Mouse (Mus musculus): ENCODE measurements at regions not wholly inside any gene's neighbourhood (a gene's known extent, or its start where the extent isn't known, plus 50 kb on each side); places are given as distances from the start of the nearest gene placed in this dataset.

DNA sequence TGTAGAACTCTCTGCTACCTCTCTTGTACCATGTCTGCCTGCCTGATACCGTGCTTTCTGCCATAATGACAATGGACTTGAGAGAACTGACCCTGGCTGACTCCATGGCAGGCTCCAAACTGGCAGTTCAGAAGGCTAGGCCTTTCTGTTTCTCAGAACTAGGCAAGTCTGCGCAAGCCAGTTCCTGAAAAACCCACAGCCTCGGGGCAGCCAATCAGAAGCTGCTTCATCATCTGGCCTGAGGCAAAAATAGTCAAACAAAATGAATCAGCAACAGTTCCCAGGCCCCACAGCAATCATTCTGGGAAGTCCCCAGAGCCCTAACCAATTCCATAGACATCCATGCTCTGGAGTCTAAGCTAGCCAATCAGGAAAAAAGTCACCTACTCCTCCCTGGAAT lies 284.5 kb downstream of the Olfr1505 start:
- no peak for DNase-seq (ENCODE audit: low read depth)

- no peak for DNase-seq (ENCODE audit: low read depth)
Observed at GRCm38 (mm10) chr19:14220507-14220909, 307.2 kb downstream of the Olfr1505 start.

DNA sequence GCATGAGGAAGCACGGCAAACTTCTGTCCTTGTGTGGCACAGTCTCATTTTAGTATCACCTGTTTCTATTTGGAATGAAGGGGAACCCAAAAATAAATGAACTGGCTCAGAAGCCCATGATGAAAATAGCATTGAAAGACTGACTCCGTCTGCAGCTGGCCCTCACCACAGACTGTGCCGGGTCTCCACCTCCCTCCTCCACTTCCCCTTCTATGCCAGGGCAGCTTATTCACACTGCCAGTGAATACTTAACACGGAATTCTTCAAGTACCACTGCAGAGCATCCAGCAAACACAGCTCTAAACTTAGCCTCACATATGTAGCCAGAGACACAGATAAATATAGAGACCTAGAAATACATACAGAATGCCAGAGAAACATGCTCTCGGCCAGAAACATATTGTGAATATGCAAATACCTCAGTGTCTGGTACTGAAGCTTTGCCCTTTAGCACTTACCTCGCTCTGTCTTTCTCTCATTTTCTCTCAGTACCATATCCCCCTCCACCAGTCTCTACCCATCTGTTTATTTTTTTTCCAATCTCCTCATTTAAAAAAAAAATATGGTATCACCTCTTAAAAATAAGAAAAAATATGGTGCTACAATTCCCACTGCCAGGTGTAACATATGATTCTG lies 311.8 kb downstream of the Olfr1505 start:
- no peak for DNase-seq (ENCODE audit: low read depth)

- no peak for DNase-seq (ENCODE audit: low read depth)
Observed at GRCm38 (mm10) chr19:14225787-14226186, 312.5 kb downstream of the Olfr1505 start.

DNA sequence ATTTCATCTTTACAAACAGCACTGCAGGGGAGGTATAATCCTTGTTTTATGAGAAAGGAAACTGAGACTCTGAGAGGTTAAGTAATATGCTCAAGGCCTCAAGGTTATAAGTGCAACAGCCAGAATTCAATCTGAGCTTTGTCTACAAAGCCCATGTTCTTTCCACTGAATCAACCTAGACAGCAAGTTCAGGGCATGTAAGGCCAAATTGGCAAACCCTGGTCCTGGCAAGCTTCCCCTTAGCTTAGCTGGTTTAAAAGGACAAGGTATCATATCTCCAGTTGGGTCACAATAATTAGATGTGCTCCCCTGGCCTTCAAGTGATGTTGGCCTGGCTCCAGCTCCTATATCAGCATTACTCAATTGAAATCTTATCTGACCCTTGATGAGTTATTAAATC lies 313.2 kb downstream of the Olfr1505 start:
- no peak for DNase-seq (ENCODE audit: low read depth)

DNA sequence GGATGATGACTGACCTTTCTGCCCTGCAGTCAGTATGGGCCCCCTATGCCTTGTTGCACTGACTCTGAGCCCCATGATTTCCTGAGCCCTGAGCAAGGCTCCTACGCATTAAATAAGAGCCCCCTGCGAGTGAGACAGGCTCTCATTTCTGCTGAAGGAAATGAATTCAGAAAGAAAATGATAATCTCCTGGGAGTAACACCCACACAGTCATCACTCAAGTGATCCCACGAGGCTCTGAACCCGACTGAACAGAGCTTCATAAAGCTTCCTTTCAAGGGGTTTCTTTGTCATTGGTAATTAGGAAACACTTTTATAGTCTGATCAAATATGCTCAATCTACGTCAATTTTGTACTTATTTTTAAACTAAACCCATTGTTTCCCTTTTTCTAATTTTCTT lies 330.2 kb downstream of the Olfr1505 start:
- no peak for DNase-seq (ENCODE audit: low read depth)

DNA sequence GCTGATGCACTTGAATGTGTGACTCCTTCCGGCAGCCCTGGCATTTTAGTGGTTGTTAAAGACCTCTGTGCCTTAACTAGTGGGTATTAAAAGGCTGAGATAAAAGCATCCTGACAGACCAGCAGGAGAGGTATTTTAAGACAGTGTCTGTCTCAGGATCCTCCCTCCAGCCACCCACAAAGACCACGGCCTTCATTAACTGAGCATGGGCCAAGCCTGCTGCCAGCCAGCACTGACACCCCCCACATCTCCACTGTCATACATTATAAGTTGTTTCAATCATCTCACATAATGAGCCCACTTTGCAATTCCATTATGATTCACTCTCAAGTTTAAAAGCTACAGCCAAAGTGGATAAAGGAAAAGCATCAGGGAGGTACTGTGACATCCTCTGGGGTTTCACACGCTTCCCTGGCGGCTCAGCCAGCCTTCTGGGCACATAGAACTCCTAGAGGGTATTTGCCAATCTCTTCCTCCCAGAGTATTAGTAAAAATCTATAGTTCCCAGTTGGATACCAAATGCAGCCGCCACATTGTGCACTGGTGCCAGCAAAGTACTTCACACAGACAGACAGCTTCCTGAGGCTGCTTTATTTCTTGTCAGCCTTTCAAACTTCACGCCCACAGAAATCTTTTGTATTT lies 333.8 kb downstream of the Olfr1505 start:
- DNase-seq (ENCODE audit: low read depth), result no peak

DNA sequence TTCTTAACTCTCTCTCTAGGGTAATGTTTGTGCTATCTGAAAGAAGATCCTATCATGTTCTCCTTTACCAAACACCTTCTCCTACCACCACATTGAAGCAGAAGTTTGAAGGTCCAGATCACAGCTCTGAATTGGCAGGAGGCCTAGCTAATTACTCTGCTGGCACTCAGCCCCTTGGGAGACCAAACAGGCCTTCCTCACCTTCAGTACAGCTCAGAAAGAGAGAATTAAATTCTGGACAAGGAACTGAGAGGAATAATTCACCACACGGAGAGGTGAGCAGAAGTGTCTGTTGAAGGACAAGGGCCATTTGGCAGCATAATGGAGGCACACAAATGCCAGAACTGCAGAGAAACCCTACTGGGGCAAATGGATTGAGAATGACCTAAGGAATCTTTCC lies 334.6 kb downstream of the Olfr1505 start:
- DNase-seq (ENCODE audit: low read depth), result no peak

DNA sequence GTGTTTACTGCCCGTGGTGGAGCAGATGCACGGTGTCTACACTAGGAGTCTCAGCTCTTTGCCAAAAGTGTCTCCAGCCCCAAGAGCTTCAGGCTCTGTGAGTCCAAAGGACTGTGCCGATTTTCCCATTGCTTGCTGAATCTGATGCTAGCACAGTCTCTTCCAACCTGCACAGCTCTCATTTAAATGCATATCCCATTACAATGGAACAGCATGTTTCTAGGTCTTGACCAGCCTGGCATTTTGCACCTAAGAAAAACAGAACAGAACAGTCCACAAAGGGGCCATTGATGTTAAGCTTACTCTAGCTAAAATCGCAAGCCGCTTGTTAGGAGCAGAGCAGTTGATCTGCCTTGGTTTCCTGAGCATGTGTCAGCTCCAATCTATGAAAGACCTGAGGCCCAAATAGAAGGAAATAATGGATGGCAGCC lies 339.2 kb downstream of the Tle4 start:
- DNase-seq (ENCODE audit: low read depth), result no peak

- no peak for DNase-seq (ENCODE audit: low read depth)
Observed at GRCm38 (mm10) chr19:14259223-14259622, 338.6 kb downstream of the Tle4 start.

DNA sequence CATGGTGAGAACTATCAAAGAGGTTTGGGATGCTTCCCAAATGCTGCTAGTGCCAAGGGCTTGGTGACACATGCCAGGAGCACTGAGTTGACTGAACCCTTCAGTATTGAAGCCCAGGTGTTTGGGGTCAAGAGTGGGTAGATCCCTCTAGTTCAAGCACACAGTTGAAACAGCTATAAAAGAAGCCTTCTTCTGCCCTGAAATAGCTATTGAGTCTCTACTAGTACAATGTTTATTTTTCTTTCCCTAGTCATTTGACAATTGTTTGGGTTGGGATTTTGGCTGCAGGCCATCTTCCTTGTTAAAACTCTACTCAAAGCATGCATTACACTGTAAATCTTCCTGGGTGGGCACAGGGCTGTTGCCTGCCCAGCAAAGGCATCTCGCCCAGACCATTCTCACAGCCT lies 308.5 kb downstream of the Tle4 start:
- DNase-seq (ENCODE audit: low read depth), result no peak

GRCm38 (mm10) chr19:14290911-14291310 lies 306.9 kb downstream of the Tle4 start:
- no peak for DNase-seq (ENCODE audit: low read depth)

DNA sequence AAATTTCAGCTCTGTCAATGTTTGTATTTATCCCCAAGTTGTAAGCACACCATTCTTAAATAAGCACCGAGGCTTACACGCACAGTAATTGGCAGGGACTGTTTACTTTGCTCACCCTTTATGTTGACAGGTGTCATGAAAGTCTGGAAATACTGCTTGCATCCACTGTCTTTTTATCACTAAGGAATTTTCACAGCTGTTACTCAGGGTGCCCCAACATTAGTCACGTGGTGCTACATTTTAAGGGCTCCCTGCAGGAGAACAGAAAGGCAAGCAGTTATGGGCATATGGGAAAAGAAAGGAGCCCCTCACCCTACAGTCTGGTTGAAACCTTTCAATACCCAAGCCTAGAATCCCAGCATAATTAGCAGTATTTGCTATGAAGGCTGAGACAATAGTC lies 304.7 kb downstream of the Tle4 start:
- no peak for DNase-seq (ENCODE audit: low read depth)

DNA sequence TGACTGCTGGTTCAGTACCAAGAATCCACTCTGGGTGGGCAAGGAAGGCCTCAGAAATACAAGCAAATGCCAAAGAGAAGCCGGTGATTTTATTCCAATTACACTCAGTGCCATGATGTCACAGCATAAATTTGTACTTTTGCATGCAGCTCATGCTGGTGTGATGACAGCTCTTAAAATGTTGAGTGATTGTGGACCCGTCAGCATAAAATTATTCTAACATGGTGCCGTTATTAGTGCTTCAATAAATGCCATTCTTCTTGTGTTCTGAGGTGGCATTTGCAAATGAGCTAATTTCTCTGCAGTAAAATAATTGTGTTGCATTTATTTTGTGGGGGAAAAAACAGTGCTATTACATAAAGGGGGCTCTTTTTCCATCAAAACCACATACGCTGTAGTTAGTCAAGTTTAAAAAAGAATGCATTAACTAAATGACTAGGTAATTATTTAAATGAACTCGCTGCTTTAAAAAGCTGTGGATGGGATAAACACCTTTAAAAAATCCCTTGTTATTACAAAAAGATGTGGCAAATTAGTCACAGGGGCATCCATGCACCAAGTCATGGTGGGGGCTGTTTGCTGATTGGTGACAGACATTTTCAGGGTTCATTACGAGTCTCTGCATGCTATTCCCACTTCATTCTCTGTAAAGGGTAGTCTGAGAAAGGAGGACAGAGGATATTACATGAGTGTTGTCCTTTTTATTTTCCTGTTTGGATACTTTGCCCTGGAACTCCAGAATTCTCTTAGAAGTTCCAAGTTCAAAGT lies 296.5 kb downstream of the Tle4 start:
- no peak for DNase-seq (ENCODE audit: low read depth)

- no peak for DNase-seq (ENCODE audit: low read depth)
Observed at GRCm38 (mm10) chr19:14314301-14314700, 283.6 kb downstream of the Tle4 start.

DNA sequence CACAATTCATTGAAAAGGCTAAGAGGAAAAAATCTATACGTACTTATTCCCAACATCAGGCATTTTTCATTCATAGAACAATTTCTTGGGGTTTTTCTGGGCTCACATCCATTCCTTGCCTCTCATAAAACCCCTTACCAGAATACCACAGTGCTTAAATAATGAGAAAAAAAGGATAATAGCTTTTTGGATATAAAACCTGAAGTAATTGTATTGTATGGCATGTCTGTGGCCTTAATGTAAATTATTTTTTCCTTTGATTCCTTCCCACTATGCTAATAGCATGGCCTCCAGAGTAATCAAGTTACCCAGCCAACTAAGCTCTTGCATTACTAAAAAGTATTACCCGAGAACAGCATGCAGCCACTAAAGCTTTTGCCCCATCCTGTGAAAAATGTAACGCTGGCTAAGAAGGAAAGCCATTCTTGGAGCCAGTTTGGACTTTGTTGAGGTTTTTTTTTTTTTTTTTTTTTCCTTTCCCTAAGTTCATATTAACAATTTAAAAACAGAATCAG lies 278.1 kb downstream of the Tle4 start:
- DNase-seq (ENCODE audit: low read depth), result no peak

- no peak for DNase-seq (ENCODE audit: low read depth)
Observed at GRCm38 (mm10) chr19:14325353-14326052, 272.3 kb downstream of the Tle4 start.

GRCm38 (mm10) chr19:14333041-14334012 lies 264.5 kb downstream of the Tle4 start:
- no peak for DNase-seq (ENCODE audit: low read depth)

DNA sequence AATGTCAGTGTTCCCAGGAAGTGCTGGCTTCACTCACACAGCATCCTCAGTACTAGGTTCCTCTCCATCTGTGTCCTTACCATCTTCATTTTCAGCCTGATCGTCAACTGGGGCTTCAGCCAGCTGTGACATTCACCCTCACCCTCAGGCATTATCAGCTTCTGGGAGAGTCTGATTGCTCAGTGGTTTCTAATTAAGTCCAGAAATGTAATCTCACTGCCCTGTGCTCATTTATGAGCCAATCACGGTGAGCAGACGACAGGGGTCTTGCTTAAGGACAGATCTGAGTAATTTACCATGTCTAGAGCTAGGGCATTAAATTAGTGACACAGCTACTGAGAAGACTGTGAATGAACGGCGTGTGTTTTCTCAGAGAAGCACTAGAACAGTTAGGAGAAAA lies 260.8 kb downstream of the Tle4 start:
- DNase-seq (ENCODE audit: low read depth), result no peak

GRCm38 (mm10) chr19:14340759-14341158 lies 257.1 kb downstream of the Tle4 start:
- no peak for DNase-seq (ENCODE audit: low read depth)

DNA sequence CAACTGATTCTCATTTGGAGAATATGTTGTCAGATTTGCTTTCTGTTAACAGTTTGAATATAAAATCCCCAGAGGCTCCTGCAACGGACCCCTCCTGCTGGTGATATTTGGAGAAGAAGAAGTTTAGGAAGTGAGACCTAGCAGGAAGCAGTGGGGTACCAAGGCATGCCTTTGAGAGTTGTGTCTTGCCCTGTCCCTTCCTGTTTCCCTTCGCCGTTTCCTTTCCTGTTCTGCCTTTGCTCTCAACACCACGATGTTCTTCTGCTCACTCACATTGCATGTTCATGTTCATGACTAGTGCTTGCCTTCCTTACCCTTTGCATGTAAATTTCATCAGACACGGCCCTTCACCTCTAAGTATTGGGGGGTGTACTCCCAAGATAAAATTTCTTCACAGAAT lies 254.0 kb downstream of the Tle4 start:
- no peak for DNase-seq (ENCODE audit: low read depth)

Measured in induced T-regulatory cell, adult 2 months (primary cell).